Mouse (Mus musculus) embryo, embryonic 9.5 days (tissue): Measurements from ENCODE around the gene Erich4.
A peak's percentile ranks its signal among the peaks of the same experiment; 100 is the strongest.

Experiments used
- DNase-seq: peaks from one replicate; pipeline ENCODE4 v3.0.0-alpha.2; 2017; ENCODE audit errors: extremely low spot score

The Erich4 gene

DNA sequence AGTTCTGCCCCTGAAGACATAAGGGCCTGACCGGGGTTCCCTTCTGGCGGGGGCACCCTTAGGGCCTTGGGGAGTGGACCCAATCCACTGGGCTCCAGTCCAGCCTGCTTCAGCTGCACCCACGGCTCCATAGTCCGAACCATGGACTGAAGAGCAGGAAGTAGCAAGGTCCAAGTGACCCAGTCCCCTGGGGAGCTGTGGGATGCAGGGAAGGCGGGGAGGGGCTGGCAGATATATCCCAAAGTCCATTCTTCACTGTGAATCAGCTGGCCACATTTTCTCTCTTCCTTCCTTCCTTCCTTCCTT is at the start of gene Erich4:
Erich4 (minus strand) TSS at position 187 of the 306 bp plus-strand sequence.
- no peak for DNase-seq

GRCm38 (mm10) chr7:25658657-25659472 is 43.2 kb upstream of the Erich4 start, which contains the start of the genes Bckdha and Exosc5:
TSS of gene Bckdha (minus strand) at chr7:25658981.
TSS of gene Exosc5 (plus strand) at chr7:25659164.
- DNase-seq = peak; percentile 98

GRCm38 (mm10) chr7:25657785-25658184 is 42.1 kb upstream of the Erich4 start:
- DNase-seq = no peak

- no peak for DNase-seq
These were observed 40.1 kb upstream of the Erich4 start for GRCm38 (mm10) chr7:25655601-25656428.

DNA sequence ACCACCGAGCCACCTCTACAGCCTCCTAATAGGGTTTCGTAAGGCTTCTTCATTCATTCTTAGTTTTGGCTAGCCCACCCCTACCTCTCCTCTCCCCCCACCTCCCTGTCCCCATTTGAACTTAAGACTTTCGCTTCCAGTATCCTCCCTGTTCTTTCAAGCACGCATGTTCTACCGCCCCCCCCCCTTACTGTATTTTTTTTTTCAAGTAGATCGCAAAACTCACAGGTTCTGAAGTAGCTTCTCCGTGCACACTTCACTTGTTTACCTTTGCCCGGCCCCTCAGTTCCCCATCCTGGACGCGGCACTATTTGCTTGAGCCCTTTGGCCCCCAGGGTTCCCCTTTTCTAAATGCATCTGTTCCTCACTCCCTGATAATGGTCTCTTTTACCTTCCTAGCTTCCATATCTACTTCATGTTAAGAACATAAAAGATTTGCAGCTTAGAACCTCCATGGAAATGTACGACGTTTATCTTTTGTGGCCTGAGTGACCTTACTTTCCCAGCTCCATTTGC is 36.6 kb upstream of the Erich4 start:
- no peak for DNase-seq

DNA sequence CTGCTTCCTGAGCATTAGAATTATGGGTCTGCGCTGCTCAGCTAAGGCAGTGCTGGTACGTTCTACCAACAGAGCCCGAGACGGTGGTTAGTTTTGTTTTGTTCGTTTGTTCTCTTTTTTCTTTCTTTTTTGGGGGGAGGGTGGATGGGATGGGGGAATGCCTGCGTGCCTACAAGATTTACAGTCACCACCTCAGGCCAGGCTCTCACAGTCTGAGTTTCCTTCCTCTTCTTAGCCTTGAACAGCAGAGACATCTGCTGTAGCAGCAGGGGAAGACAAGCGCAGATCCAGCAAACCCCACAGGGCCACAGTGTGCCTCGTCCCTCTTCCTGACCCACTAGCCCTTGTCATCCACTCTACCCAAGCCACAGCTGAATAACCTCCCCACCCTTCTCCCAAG is 35.6 kb upstream of the Erich4 start:
- DNase-seq = no peak

DNA sequence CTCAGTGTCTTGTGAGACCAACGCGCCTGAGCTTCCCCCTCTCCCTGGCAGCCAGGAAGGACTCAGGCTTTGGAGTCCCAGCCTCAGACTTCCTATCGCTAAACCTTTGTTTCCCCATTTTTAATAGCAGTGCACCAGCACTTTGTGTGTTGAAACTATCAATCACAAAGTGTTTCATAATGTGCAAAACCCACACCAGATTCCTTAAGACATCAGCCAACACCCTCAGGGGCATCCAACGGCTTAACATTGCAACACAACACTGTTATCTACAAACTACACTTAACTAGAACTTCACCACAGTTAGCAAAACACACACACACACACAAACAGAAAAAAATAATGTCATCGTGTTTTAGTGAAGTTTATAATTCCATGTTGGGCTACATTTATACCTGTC is 34.1 kb upstream of the Erich4 start:
- DNase-seq = no peak

GRCm38 (mm10) chr7:25647574-25648123 is 32.0 kb upstream of the Erich4 start:
- DNase-seq = no peak

GRCm38 (mm10) chr7:25645074-25645473 is 29.4 kb upstream of the Erich4 start:
- no peak for DNase-seq

GRCm38 (mm10) chr7:25644631-25645030 is 28.9 kb upstream of the Erich4 start:
- DNase-seq = no peak

GRCm38 (mm10) chr7:25644136-25644535 is 28.4 kb upstream of the Erich4 start:
- no peak for DNase-seq

- no peak for DNase-seq
These were observed 24.1 kb upstream of the Erich4 start for GRCm38 (mm10) chr7:25639754-25640153.

DNA sequence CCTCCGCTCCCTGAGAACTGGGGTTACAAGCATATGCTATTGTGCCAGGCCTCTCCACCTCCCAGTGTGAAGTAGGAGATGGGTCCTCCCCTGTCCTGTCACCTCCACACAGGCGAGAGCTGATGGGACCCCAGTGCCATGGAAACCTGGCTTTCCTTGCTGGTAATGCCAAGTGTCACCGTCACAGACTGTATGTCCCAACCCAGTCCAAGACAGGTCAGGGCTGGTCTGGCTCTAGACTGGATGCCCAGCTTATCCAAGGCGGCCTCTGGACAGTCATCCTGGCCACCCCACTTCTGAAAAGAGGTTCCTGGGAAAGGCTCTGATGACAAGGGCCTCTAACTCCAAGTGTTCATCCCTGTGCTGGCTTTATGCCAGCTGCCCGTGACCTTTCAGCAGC is 21.4 kb upstream of the Erich4 start:
- no peak for DNase-seq

DNA sequence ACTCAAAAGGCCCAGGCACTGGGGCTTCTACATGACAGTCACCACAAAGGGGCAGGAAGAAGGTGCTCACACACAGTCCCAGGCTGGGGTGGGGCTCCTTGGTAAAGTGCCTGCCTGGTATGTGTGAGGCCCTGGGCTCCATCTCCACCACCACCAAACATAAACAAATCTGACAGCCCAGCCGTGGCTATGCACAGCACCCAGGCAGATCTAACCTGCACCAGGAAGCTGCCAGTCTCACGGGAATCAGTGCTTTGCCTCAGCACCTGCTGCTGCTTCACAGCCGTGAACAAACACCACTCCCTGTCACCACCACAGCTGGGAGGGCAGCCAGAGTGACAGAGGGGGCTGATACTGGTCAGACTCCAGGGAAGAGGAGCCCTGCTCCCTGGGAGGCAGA is 20.7 kb upstream of the Erich4 start:
- DNase-seq = no peak

DNA sequence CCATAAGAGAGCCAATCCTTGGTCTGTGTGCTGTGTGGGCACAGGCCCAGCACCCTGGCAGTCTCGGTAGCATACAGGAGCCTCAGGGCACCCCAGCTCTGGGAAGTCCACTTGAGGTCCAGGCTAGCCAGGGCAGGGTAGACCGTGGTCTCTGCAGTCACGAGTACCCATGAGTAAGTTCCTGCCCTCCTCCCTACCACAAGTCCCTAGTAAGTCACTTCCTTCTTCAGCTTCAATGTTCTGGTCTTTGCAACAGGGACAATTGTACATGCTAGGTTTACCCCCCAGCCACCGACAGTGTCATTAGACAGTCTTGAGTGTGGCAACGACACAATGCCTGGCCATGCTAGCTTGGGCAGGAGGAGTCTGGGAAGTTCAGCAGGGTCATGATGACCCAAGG is 17.0 kb upstream of the Erich4 start:
- DNase-seq = no peak

- DNase-seq = no peak
These were observed 12.6 kb upstream of the Erich4 start for GRCm38 (mm10) chr7:25628323-25628620.

GRCm38 (mm10) chr7:25627431-25628322 is 12.0 kb upstream of the Erich4 start:
- peak; percentile 67 for DNase-seq

DNA sequence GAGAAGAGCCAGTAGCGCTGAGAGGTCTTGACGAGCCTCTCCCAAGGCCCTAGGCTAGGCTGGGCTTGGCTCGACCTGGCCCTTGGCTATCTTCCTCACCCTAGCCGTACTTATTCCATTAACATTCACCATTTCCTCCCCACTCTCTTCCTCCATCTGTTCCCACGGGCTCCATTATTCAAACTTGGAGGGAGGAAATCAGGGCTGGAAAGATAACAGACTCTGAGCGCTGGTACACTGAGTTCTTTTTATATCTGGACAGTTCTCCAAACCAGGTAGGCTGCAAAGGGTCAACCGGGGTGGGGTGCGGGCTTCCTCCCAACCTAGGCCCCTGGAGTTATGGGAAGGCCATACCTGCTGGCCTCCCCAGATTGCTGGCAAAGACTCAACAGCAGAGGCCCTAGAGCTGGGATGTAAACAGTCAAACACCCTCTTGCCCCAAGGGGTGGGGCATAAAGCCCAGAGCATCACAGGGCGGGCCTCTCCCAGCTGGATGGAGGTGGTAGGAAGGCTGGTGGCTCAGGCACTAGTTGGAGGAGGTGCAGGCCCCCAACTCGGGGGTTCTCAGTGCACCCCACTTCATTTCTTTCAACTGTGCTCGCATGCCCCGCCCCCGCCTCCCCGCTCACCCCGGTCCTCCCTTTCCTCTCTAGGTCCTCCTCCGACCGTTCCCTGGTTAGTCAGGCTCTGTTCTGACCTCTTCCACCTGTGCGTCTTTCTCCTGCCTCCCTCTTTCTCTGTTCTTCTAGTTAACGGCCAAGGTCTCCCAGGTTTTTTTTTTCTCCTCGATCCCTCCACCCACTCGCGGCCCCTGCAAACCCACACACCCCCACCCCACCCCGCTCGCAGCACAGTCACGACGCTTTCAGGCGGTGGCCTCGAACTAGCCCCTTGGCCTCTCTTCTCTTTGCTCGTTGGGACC is 11.1 kb upstream of the Erich4 start, which contains the start of gene B3gnt8:
B3gnt8 (plus strand) TSS at position 146 of the 922 bp plus-strand sequence.
- no peak for DNase-seq

GRCm38 (mm10) chr7:25625594-25626250 is 10.0 kb upstream of the Erich4 start:
- DNase-seq = peak; percentile 14

DNA sequence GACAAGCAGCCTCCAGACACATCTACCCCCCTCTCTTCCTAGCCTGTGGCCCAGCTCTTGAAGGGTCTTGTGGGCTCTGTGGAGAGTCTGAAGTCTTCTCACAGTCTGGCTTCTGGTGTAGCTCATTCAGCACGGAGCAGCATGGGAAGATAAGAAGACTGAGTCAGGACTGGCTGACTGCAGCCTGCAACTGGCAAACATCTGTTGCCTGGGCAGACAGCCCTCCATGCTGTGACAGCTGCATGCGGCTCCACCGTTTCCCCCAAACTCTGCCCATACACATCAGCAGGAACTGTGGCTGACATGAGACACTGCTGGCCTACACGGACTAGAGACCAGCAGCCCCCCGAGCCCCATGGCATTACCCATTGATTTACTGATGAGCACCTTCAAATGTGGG is 9.2 kb upstream of the Erich4 start:
- no peak for DNase-seq
